Mouse (Mus musculus) heart, postnatal 36 days (tissue): ENCODE measurements around the gene Crybg2. TPM values are rescaled to one million over a fixed set of nuclear protein-coding genes. Genes with fewer than 3 reads are reported as not detected.
A peak's percentile ranks its signal among the peaks of the same experiment; 100 is the strongest.

Experiments used
- DNase-seq, 2 experiments: peaks; one replicate each; pipeline ENCODE4 v3.0.0; 2021 to 2022
- intact Hi-C: fragments of 180-260 bp; cut with DNase I; formaldehyde crosslinking; loops from one replicate; pipeline ENCODE4 v1.15.1; 2025
- total RNA-seq, 2 experiments: library from RNA; stranded (reverse); gene quantifications; 2 replicates each; pipeline ENCODE4 v1.2.3; 2021

Crybg2 gene
- total RNA-seq, 2 experiments from 2014 or later, result not detected

GRCm38 (mm10) chr4:134092382-134093288 is 32.0 kb downstream of the Crybg2 start:
- intact Hi-C loops, result no loop called here
- peak; percentile 59 to 63 for DNase-seq

DNA sequence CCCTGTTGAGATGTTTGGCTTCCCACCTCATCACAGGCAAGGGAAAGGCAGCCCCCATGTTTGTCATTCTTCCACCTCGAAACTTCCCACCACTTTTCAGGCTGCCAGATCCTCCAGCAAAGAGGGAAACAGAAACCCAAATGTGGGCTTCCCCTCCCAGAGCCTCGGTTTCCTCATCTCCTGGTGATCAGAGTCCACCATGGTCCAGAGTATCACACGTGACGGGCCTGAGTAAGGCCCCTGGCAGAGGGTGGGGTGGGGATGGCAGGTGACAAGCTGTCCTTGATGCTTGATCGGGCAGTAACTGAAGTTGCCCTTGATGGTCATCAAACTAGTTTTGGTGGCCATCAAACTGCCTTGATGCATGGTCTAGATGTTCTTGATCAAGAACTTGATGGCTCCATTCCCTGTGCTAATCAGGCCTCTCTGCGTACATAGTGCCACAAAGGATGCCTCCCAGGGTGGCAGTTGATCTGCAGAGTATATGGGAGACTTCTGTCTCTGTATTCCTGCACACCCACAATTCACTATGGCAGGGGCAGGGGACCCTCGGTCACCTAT is 33.5 kb downstream of the Crybg2 start:
- intact Hi-C loops, result no loop called here
- no peak for DNase-seq

DNA sequence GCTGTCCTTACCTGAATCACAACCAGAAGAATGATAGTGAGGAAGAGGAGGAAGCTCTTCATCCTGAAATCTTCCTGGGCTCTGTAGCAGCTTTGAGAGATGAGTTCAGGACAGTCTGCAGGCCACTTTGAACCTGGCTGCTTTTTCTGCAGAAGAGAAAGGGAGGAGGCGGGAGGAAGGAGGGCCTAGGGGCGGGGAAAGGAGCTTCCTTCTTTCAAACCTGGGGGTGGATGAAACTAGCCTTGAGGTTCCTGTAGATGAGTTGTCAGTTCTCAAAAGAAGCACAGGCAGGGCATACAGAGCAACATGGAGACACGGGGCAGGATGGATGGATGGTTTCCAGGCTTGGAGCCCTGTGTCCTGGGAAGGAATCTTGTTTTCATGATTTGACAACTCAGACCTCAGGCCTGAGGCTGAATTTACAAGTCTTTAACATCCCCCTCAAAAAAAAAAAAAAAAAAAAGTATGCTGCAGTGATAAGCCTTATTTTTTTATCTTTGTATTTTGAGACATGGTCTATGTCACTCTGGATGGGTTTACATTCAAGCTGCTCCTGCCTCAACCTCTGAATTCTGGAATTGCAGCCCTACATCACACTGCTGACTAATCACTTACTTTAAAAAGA is 34.4 kb downstream of the Crybg2 start, which contains the start of gene Cd52:
TSS of gene Cd52 (minus strand) at position 160 of the 625 bp plus-strand sequence.
- intact Hi-C loops, result no loop called here
- DNase-seq, result peak in 1 of 2 experiments; percentile 31

DNA sequence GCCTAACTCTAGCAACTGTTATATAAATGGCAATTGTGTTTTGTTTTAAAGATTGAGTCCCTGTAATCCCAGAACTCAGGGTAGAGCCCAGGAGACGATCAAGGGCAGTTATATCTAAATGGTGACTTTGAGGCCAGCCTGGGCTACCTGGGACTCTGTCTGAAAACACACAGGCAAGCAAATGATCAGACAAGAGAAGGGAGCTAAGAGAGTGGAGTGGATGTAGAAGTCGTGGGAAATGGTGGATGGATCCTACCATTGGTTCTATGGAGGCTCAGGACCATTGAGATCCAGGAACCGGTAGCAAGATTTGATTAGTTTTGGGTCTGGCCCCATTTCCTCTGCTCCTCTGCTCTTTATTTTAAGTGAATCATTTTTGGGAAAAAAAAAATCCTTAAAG is 35.5 kb downstream of the Crybg2 start:
- no peak for DNase-seq
- intact Hi-C loops, result no loop called here

- intact Hi-C loops, result no loop called here
- DNase-seq, result no peak
Observed at GRCm38 (mm10) chr4:134097015-134097608, 36.5 kb downstream of the Crybg2 start.

DNA sequence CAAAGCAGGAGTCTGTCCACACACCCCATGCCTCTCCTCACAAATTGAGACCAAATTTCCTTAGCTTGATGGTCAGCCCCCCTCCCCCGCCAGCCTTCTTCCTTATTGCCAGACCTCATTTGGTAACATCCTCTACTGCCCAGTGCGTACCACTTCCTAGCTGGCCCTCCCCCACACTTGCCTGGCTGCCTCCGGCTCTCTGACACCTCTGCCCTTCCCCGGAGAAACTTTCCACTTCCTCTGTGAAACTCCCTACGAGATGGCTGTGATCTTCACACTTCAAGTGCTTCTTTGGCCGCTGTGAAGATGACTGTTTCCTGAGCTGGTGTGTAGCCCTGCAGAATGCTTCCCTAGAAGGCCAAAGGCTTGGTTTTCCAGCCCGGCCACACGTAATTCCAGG is 38.0 kb downstream of the Crybg2 start:
- intact Hi-C loops, result no loop called here
- DNase-seq, result no peak

- no peak for DNase-seq
- intact Hi-C loops, result no loop called here
Observed at GRCm38 (mm10) chr4:134100245-134100644, 39.6 kb downstream of the Crybg2 start.

- peak; percentile 73 to 76 for DNase-seq
- intact Hi-C loops, result no loop called here
Observed at GRCm38 (mm10) chr4:134101979-134102741, 41.5 kb downstream of the Crybg2 start, which contains the start of gene Ubxn11. Gene Ubxn11 (plus strand): TSS chr4:134102570.

DNA sequence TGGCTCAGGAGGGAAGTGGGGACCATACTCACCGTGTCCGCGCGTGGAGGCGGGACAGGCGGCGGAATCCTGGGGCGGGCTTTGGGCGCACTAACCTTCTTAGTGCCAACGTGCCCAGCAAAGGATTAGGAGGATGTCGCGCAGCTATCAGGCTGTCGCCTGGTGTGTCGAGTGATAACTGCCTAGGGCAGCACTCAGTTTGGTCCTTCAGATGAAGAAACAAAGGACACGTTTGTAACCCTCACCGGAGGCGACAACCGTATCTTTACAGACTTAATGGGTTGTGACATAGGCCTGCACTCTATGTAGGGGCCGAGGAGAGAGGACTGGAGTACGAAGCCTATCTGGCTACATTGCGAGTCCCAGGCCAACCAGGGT is 42.1 kb downstream of the Crybg2 start:
- DNase-seq, result no peak
- intact Hi-C loops, result no loop called here

DNA sequence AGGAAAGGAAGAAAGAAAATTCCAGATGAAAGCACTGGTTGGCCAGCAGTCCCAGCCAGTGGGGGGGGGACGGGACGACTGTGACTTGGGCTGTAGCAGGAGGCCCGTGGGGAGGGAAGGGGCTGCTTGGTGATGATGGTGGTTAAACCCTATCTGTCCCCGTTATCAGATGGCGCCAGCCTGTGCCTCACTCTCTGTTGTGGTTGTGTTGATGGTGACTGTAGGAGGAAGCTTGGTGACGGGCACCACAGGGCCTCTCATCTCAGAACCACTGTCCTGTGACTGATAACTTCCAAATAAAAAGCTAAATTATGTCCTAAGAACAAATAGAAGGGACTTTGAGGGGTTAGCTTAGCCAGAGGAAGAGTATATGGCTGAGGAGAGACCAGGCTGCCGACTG is 45.5 kb downstream of the Crybg2 start:
- DNase-seq, result no peak
- intact Hi-C loops, result no loop called here

GRCm38 (mm10) chr4:134107730-134108129 is 47.1 kb downstream of the Crybg2 start:
- no peak for DNase-seq
- intact Hi-C loops, result no loop called here

DNA sequence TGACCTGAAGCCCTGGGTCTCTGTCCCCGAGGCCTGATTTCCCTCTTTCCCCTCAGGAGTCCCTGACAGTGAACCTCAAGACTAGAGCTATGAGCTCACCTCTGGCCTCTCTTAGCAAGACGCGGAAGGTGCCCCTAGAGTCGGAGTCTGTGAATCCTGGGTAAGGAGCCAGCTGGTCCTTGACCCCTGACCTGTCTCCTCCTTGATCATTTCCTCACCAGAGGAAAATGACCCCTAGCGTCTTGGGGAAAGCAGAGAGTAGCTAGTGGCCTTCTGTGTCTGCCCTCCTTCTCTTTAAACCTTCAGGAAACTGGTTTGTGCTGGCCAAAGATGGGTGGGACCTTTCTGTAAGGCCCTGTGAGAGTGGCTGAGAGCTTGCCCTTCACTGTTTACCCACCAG is 47.6 kb downstream of the Crybg2 start:
- no peak for DNase-seq
- intact Hi-C loops, result no loop called here

DNA sequence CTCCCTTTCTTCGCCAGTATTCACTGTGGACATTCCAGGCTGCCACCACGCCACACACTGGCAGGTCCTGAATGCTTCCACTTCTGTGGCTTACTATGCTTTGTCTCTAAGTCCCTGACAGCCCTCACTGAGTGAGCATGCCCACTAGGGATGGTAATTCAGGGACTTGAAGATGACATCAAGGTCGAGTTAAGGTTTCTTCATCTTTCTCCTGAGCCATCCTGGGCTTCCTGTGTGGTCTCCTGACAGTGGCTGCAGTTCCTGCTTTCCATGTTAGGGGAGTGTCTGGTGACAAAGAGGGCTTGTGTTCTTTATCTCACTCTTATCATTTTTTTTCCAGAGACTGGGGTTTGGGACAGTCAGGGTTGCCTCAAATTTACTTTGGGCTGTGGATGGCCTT is 50.0 kb downstream of the Crybg2 start:
- no peak for DNase-seq
- intact Hi-C loops, result no loop called here

DNA sequence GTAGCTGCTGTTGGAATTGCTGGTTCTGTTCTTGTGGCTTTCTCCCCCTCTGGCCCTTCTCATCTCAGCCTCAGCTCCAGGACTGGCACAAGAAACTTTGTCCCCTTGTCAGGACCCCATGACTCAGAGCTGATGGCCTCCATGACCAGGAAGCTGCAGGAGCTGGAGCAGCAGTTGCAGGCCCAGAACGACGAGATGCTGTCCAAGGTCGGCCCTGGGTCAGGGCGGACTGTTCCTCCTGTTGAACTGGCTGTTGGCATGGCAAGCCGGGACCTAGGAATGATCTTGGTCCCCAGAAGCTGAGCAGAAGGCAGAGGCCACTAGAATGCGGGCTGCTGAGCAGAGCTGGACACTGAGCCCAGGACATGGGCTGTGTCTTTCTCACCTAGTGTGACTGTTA is 51.8 kb downstream of the Crybg2 start:
- no peak for DNase-seq
- intact Hi-C loops, result no loop called here

GRCm38 (mm10) chr4:134113356-134113994 is 52.9 kb downstream of the Crybg2 start:
- intact Hi-C loops, result no loop called here
- no peak for DNase-seq

DNA sequence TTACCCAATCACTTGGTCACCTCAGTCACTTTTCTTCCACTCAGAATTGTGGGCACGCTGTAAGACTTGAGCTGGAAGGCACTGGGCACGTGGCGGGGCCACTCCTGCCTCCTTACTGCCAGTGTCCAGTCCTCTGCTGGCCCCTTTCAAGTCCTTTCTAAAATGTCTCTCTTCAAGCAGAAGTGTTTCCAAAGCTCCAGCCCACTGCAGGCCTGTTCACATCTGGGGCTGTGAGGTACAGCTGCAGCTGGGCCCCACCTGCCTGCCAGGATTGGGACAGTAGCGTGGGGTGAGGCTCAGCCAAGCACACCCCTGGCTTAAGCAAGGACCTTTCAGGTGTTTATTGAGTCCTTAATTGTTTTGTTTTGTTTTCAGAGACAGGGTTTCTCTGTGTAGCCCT is 53.4 kb downstream of the Crybg2 start:
- DNase-seq, result no peak
- intact Hi-C loops, result no loop called here

DNA sequence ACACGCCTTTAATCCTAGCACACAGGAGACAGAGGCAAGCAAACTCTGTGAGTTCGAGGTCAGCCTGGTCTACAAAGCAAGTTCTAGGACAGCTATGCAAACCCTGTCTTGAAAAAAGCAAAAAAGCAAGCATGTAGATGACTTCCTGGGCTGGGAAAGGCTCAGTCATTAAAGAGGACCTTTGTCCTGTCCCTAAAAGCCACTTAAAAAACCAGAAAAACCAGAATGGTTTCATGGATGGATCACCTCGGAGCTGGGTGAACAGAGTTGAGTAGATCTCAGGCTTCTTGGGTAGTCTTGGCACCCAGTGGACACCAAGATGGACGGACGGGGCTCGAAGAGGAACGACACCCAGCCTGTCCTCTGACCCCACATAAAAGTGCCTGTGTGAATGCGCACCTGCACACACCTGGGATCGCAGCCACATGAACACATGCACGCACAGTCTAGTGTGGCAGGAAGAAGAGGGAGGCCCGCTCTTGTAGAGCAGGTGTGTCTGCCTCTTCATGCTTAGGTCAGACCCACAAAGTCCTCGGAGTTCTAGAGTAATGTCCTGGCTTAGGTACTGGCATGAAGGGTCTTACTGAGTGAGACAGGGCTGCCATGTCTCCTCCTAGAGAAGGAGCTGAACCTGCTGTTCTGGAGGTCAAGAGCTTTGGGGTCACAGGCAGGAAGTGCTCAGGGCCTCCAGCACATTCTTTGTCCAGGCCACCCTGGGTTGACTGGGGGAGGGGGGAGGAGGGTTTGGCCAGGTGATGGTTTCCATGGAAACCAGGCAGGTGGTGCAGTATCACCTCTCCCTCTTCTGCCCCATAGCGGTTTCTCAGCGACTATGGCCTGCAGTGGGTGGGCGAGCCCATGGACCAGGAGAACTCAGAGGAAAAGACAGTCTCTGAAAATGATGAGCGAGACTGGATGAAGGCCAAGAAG is 54.9 kb downstream of the Crybg2 start:
- DNase-seq, result no peak
- intact Hi-C loops, result no loop called here

GRCm38 (mm10) chr4:134116501-134116900 is 55.9 kb downstream of the Crybg2 start:
- intact Hi-C loops, result no loop called here
- DNase-seq, result no peak

GRCm38 (mm10) chr4:134117012-134117411 is 56.4 kb downstream of the Crybg2 start:
- DNase-seq, result no peak
- intact Hi-C loops, result no loop called here
